Mouse (Mus musculus): ENCODE results near the gene Rad54l2.
A peak's percentile ranks its signal among the peaks of the same experiment; 100 is the strongest.

Rad54l2 gene

GRCm38 (mm10) chr9:106752135-106752534 is 36.9 kb downstream of the Rad54l2 start:
- DNase-seq (ENCODE audit: low spot score) = no peak

- DNase-seq (ENCODE audit: low spot score) = no peak
Observed at GRCm38 (mm10) chr9:106739962-106740361, 49.0 kb downstream of the Rad54l2 start.

- DNase-seq (ENCODE audit: low spot score) = no peak
Observed at GRCm38 (mm10) chr9:106739056-106739455, 49.9 kb downstream of the Rad54l2 start.

- no peak for DNase-seq (ENCODE audit: low spot score)
Observed at GRCm38 (mm10) chr9:106738199-106738985, 50.6 kb downstream of the Rad54l2 start.

- no peak for DNase-seq (ENCODE audit: low spot score)
Observed at GRCm38 (mm10) chr9:106733690-106734089, 55.3 kb downstream of the Rad54l2 start.

- DNase-seq (ENCODE audit: low spot score) = no peak
Observed at GRCm38 (mm10) chr9:106729416-106729815, 59.6 kb downstream of the Rad54l2 start.

- DNase-seq (ENCODE audit: low spot score) = no peak
Observed at GRCm38 (mm10) chr9:106726891-106727290, 62.1 kb downstream of the Rad54l2 start.

- DNase-seq (ENCODE audit: low spot score) = no peak
Observed at GRCm38 (mm10) chr9:106725435-106725834, 63.6 kb downstream of the Rad54l2 start.

GRCm38 (mm10) chr9:106724864-106725263 is 64.1 kb downstream of the Rad54l2 start:
- no peak for DNase-seq (ENCODE audit: low spot score)

GRCm38 (mm10) chr9:106716729-106717128 is 72.3 kb downstream of the Rad54l2 start:
- no peak for DNase-seq (ENCODE audit: low spot score)

GRCm38 (mm10) chr9:106716232-106716631 is 72.8 kb downstream of the Rad54l2 start:
- no peak for DNase-seq (ENCODE audit: low spot score)

GRCm38 (mm10) chr9:106712470-106712869 is 76.5 kb downstream of the Rad54l2 start:
- DNase-seq (ENCODE audit: low spot score) = no peak

GRCm38 (mm10) chr9:106692973-106693481 is 96.0 kb downstream of the Rad54l2 start:
- no peak for DNase-seq (ENCODE audit: low spot score)

- no peak for DNase-seq (ENCODE audit: low spot score)
Observed at GRCm38 (mm10) chr9:106688834-106689233, 100.2 kb downstream of the Rad54l2 start.

- no peak for DNase-seq (ENCODE audit: low spot score)
Observed at GRCm38 (mm10) chr9:106686983-106687650, 101.9 kb downstream of the Rad54l2 start.

GRCm38 (mm10) chr9:106685249-106686101 is 103.5 kb downstream of the Rad54l2 start, which contains the start of gene Tex264:
TSS of gene Tex264 (minus strand) at chr9:106685927.
- DNase-seq (ENCODE audit: low spot score) = peak; percentile 59

- no peak for DNase-seq (ENCODE audit: low spot score)
Observed at GRCm38 (mm10) chr9:106684918-106685248, 104.1 kb downstream of the Rad54l2 start.

- no peak for DNase-seq (ENCODE audit: low spot score)
Observed at GRCm38 (mm10) chr9:106684093-106684872, 104.7 kb downstream of the Rad54l2 start.

- DNase-seq (ENCODE audit: low spot score) = no peak
Observed at GRCm38 (mm10) chr9:106681026-106681425, 108.0 kb downstream of the Rad54l2 start.

GRCm38 (mm10) chr9:106678242-106678641 is 110.8 kb downstream of the Rad54l2 start:
- no peak for DNase-seq (ENCODE audit: low spot score)

- no peak for DNase-seq (ENCODE audit: low spot score)
Observed at GRCm38 (mm10) chr9:106677702-106678101, 111.3 kb downstream of the Rad54l2 start.

GRCm38 (mm10) chr9:106676571-106676970 is 112.4 kb downstream of the Rad54l2 start:
- DNase-seq (ENCODE audit: low spot score) = no peak

Measured in ovary, postnatal 10 days (tissue).